Mouse (Mus musculus): ENCODE measurements at regions not wholly inside any gene's neighbourhood (a gene's known extent, or its start where the extent isn't known, plus 50 kb on each side); places are given as distances from the start of the nearest gene placed in this dataset.

DNA sequence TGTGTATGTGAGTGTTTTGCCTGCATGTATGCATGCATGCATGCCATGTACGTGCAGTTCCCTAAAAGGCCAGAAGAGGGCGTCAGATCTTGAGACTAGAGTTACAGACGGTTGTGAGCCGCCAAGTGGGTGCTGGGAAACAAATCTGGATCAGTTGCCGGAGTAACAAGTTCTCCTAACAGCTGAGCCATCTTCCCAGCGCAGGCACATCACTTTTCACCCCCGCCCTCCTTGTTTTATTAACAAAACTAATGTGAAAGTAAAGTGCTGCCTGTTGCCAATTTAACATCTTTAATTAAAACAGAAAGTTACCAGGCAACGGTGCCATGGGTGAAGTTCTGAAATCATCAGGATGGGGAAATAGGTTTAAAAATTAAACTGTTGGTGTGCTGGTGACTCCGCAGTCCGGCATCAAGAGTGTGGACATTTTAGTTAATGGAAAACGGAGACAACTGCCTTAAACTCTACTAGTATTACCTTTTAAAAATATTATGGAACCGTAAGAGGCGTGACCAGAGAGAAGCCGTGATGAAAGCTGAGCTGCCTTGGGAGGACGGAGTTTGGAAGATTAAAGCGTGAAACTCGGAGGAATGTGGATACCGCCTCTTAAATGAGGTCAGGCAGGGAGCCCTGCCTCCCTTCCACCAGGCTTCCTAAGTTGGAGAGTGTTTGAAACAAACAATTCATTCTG lies 91.9 kb upstream of the Lsm14a start:
- H3K27ac ChIP-seq: peak overlapping the region; percentile 82
- peaks cover 6% of the 10 kb centered on the region; the same call in 1 of the 2 replicates for H3K4me1 ChIP-seq
- no peaks in the 10 kb centered on the region for H3K9me3 ChIP-seq (replicated peaks)
- H3K27me3 ChIP-seq: no peaks in the 10 kb centered on the region
- 55% methylated on average over 18 of the region's 18 CpGs for WGBS
- no peak overlapping the region for H3K4me3 ChIP-seq (replicated peaks)
- H3K4me2 ChIP-seq: peak overlapping the region; percentile 23; the same call in 1 of the 2 replicates
- no peak overlapping the region for H3K9ac ChIP-seq
- peak; percentile 70 for ATAC-seq (replicated peaks; ENCODE audit: low FRiP score)
- no peaks in the 10 kb centered on the region for H3K36me3 ChIP-seq

GRCm38 (mm10) chr7:34483368-34483767 lies 90.3 kb upstream of the Lsm14a start:
- Histone ChIP-seq H3K4me1 (peaks cover 6% of the 10 kb centered on the region; the same call in 1 of the 2 replicates), H3K36me3 (no peaks in the 10 kb centered on the region), H3K9me3 (replicated peaks) (no peaks in the 10 kb centered on the region), H3K27ac (peak overlapping the region; percentile 37; the same call in 1 of the 2 replicates), H3K9ac (no peak overlapping the region), H3K27me3 (no peaks in the 10 kb centered on the region), H3K4me3 (replicated peaks) (no peak overlapping the region), H3K4me2 (peak overlapping the region; percentile 40)
- ATAC-seq (replicated peaks; ENCODE audit: low FRiP score): no peak
- WGBS: 71% methylated on average over 9 of the region's 9 CpGs

GRCm38 (mm10) chr7:34480771-34481170 lies 87.7 kb upstream of the Lsm14a start:
- Histone ChIP-seq H3K27ac (no peak overlapping the region), H3K4me2 (no peak overlapping the region), H3K9me3 (replicated peaks) (no peaks in the 10 kb centered on the region), H3K36me3 (no peaks in the 10 kb centered on the region), H3K9ac (no peak overlapping the region), H3K27me3 (no peaks in the 10 kb centered on the region), H3K4me1 (peaks cover 6% of the 10 kb centered on the region; the same call in 1 of the 2 replicates), H3K4me3 (replicated peaks) (no peak overlapping the region)
- WGBS: 75% methylated on average over 5 of the region's 5 CpGs
- ATAC-seq (replicated peaks; ENCODE audit: low FRiP score): no peak

DNA sequence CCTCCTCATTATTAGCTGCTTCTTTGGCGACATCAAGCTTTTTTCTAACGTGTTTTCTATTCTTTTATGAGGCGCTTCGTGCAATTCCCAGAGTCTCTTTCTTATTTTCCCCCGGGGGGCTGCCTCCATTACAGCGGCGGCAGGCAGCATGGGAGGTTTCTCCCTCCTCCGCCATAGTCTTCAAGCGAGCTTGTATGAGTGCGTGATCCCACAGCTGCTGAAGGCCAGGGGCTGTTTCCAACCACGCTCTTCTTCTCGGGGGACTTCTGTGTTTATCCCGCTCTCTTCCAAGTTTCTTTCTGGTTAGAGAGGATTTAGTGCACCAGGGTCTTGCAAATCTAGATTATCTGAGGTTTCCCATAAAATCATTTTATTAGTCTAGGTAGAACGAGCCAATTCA lies 77.9 kb upstream of the Lsm14a start:
- Histone ChIP-seq H3K9me3 (replicated peaks) (no peaks in the 10 kb centered on the region), H3K27ac (no peak overlapping the region)
- WGBS: 46% methylated on average over 14 of the region's 14 CpGs

GRCm38 (mm10) chr7:34462069-34462468 lies 69.0 kb upstream of the Lsm14a start:
- H3K27me3 ChIP-seq: no peaks in the 10 kb centered on the region
- no peak overlapping the region for H3K9ac ChIP-seq
- H3K4me1 ChIP-seq: no peaks in the 10 kb centered on the region
- WGBS: 60% methylated on average over 9 of the region's 9 CpGs
- H3K36me3 ChIP-seq: no peaks in the 10 kb centered on the region
- no peak overlapping the region for H3K4me2 ChIP-seq
- H3K4me3 ChIP-seq (replicated peaks): no peak overlapping the region
- H3K9me3 ChIP-seq (replicated peaks): no peaks in the 10 kb centered on the region
- H3K27ac ChIP-seq: no peak overlapping the region
- ATAC-seq (replicated peaks; ENCODE audit: low FRiP score): no peak

More for the DNA sequence above, 77.9 kb upstream of the Lsm14a start:
- Histone ChIP-seq H3K9ac (no peak overlapping the region), H3K4me2 (0 out of 2 replicates have a peak overlapping the region, but pooled peaks have one; percentile 7), H3K4me3 (replicated peaks) (no peak overlapping the region), H3K27me3 (no peaks in the 10 kb centered on the region), H3K4me1 (no peaks in the 10 kb centered on the region), H3K36me3 (no peaks in the 10 kb centered on the region)
- no peak for ATAC-seq (replicated peaks; ENCODE audit: low FRiP score)

- Histone ChIP-seq H3K4me1 (no peaks in the 10 kb centered on the region), H3K9me3 (replicated peaks) (no peaks in the 10 kb centered on the region), H3K4me3 (replicated peaks) (no peak overlapping the region), H3K36me3 (no peaks in the 10 kb centered on the region), H3K27ac (no peak overlapping the region), H3K4me2 (no peak overlapping the region), H3K27me3 (no peaks in the 10 kb centered on the region), H3K9ac (no peak overlapping the region)
- 80% methylated on average over 3 of the region's 3 CpGs for WGBS
- no peak for ATAC-seq (replicated peaks; ENCODE audit: low FRiP score)
Observed at GRCm38 (mm10) chr7:34459834-34460495, 66.8 kb upstream of the Lsm14a start.

DNA sequence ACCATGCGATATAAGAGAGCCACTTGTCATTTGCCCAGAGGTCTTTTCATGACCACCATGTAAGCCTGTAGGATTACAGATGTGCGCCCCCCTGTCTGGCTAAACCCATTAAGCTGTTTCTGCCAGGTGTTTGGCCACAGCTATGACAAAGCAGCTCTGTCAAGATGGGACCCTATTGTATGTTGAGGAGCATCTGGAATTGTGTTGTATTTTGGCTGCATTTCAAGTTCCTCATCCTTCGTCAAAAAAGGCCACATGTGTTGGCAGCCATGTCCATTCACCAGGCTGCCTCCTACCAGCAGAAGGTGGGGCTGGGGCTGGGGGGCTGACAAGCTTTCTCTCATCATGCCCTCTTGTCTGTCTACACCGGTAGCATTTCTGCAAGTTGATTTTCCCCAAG lies 65.7 kb upstream of the Lsm14a start:
- Histone ChIP-seq H3K9me3 (replicated peaks) (no peaks in the 10 kb centered on the region), H3K27me3 (no peaks in the 10 kb centered on the region), H3K9ac (no peak overlapping the region), H3K4me3 (replicated peaks) (no peak overlapping the region), H3K27ac (no peak overlapping the region), H3K4me2 (no peak overlapping the region), H3K4me1 (no peaks in the 10 kb centered on the region), H3K36me3 (no peaks in the 10 kb centered on the region)
- ATAC-seq (replicated peaks; ENCODE audit: low FRiP score): no peak
- 91% methylated on average over 4 of the region's 4 CpGs for WGBS

GRCm38 (mm10) chr7:34448364-34448763 lies 55.2 kb upstream of the Lsm14a start:
- H3K27ac ChIP-seq: no peak overlapping the region
- no peak overlapping the region for H3K4me3 ChIP-seq (replicated peaks)
- 82% methylated on average over 2 of the region's 2 CpGs for WGBS
- no peaks in the 10 kb centered on the region for H3K36me3 ChIP-seq
- H3K4me1 ChIP-seq: no peaks in the 10 kb centered on the region; the same call in 1 of the 2 replicates
- H3K9ac ChIP-seq: no peak overlapping the region
- H3K9me3 ChIP-seq (replicated peaks): no peaks in the 10 kb centered on the region
- no peak for ATAC-seq (replicated peaks; ENCODE audit: low FRiP score)
- H3K4me2 ChIP-seq: no peak overlapping the region
- no peaks in the 10 kb centered on the region for H3K27me3 ChIP-seq

DNA sequence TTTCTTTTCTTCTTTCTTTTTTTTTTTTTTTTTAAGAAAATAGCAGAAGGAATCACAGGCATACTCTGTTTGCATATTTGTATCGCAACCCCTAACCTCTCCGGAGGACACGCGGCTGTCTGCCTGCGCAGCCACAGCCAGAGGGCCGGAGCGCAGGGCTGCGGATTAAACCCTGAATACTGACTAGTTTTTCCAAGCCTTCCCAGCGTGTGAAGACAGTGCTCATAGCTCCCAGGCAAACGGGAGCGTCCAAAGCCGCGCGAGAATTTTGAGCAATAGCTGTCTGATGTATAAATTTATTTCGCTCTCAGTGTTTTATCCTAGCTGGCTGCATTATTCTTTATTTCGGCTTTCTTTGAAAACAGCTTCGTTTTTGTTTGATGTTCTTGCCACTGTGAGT lies 51.1 kb upstream of the Lsm14a start:
- H3K4me2 ChIP-seq: no peak overlapping the region
- 54% methylated on average over 17 of the region's 17 CpGs for WGBS
- no peak overlapping the region for H3K9ac ChIP-seq
- H3K36me3 ChIP-seq: no peaks in the 10 kb centered on the region
- no peaks in the 10 kb centered on the region for H3K4me1 ChIP-seq
- H3K4me3 ChIP-seq (replicated peaks): no peak overlapping the region
- H3K27me3 ChIP-seq: no peaks in the 10 kb centered on the region
- ATAC-seq (replicated peaks; ENCODE audit: low FRiP score): no peak
- no peak overlapping the region for H3K27ac ChIP-seq
- H3K9me3 ChIP-seq (replicated peaks): no peaks in the 10 kb centered on the region

Data from kidney, embryonic 15.5 days (tissue).